Mouse (Mus musculus) gastrocnemius, adult 18-20 months (tissue): ENCODE data around the gene Dtl. TPM values are rescaled to one million over a fixed set of nuclear protein-coding genes. Genes with fewer than 3 reads are reported as not detected.

Source experiments
- total RNA-seq, 2 experiments: library from RNA; stranded (reverse); gene quantifications; 2 replicates each; pipeline ENCODE4 v1.2.3; 2021

Dtl gene
- total RNA-seq, 2 experiments from 2014 or later: 0.12 TPM; not detected in 1

Other genes starting within 250 kb of the Dtl start
- gene Tmem206, start 249.6 kb downstream of the Dtl start, total RNA-seq: 1 to 10 TPM; 1.1 to 1.5 TPM
- 10 to 100 TPM; 66.2 to 76.8 TPM for gene Ppp2r5a, start 172.3 kb downstream of the Dtl start, total RNA-seq
- 1 to 10 TPM; 5.6 to 6.5 TPM for gene Ints7, start 92 bp upstream of the Dtl start, total RNA-seq
- 10 to 100 TPM; 22.0 to 33.1 TPM for gene Lpgat1, start 142.3 kb upstream of the Dtl start, total RNA-seq
- gene Nek2, start 245.9 kb upstream of the Dtl start, total RNA-seq: under 1 TPM; 0.53 to 0.62 TPM